Mouse (Mus musculus): ENCODE results near the gene Npm1.

DNA sequence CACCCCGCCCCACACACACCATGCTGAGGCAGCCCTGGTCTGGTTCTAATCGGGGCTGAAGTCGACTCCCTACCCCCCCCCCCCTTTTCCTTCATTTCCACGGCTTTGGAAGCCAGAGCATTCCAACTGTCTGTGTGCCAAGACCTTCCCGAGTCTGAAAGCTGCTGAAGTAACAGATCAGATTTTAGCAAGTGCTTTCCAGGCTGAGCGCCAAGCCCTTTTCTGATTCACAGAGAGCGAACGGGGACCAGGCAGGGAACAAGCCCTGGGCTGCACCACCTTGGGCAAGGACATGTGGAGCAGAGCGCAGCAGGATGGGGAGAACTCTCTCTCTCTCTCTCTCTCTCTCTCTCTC lies 16.9 kb downstream of the Npm1 start:
- TF ChIP-seq POLR2A (IDR thresholded peaks at IDR 0.05; ENCODE audit: insufficient read depth, low read depth, low read length) (0 out of 2 replicates have a peak, but pooled peaks have one; percentile 18), CTCF (IDR thresholded peaks at IDR 0.05) (no peak), EP300 (IDR thresholded peaks at IDR 0.05; ENCODE audit: insufficient read depth, low read depth, low read length) (no peak)

All from heart, adult 2 months (tissue).